In the genomic region with DNA sequence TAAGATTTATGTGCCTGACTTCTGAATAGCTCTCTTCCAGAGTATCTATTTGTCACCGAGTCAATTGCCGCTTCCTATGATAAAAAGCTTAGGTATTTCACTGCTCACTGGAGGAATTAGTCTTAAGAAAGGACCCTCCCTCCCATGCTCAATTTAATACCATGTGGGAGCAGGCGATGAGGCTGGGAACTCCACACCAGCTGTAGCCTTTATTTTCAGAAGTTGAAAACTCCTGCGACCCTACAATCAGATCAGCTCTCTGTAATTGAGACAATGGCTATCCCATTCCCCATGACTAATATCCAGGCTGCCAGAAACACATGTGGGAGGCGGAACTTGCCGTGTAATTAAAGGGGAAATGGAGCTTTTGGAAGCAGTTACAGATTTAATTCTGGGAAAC, we compare ENCODE assay signal across 25 mouse cellular contexts.
DNase-seq lines count a peak whose midpoint lies in the region; ATAC-seq lines count a peak whose summit lies in the region.
"Had no signal": no experiment of that assay in that cellular context is flagged by ENCODE, and none has a peak within 500 bp of the region (broad histone marks: within the 10 kb centered on the region; RNA-seq: fewer than 3 reads in every experiment).

No protein-coding gene starts in this region.

- H3K27ac ChIP-seq in kidney, embryonic 15.5 days: peak overlapping the region; percentile 10; the same call in 1 of the 2 replicates
- H3K27ac ChIP-seq in neural tube, embryonic 12.5 days: no peak overlapping the region
- no peak overlapping the region for H3K27ac ChIP-seq in hindbrain, embryonic 12.5 days
- H3K27ac ChIP-seq: embryonic facial prominence, embryonic 12.5 days; forebrain, embryonic 12.5 days; forebrain, embryonic 15.5 days; heart, embryonic 15.5 days; hindbrain, embryonic 15.5 days had no signal

- peaks cover 10% of the 10 kb centered on the region; the same call in 1 of the 2 replicates for H3K4me1 ChIP-seq in kidney, embryonic 15.5 days
- H3K4me1 ChIP-seq in neural tube, embryonic 12.5 days: no peaks in the 10 kb centered on the region
- no peaks in the 10 kb centered on the region for H3K4me1 ChIP-seq in hindbrain, embryonic 12.5 days
- H3K4me1 ChIP-seq: embryonic facial prominence, embryonic 12.5 days; forebrain, embryonic 12.5 days; forebrain, embryonic 15.5 days; heart, embryonic 12.5 days; heart, embryonic 15.5 days had no signal

- no peaks in the 10 kb centered on the region for H3K9me3 ChIP-seq in kidney, embryonic 15.5 days (replicated peaks)
- no peaks in the 10 kb centered on the region for H3K9me3 ChIP-seq in neural tube, embryonic 12.5 days
- H3K9me3 ChIP-seq in hindbrain, embryonic 12.5 days (replicated peaks): no peaks in the 10 kb centered on the region
- H3K9me3 ChIP-seq: embryonic facial prominence, embryonic 12.5 days; forebrain, embryonic 12.5 days; forebrain, embryonic 15.5 days; heart, embryonic 12.5 days; heart, embryonic 15.5 days; hindbrain, embryonic 15.5 days had no signal

- H3K4me3 ChIP-seq in kidney, embryonic 15.5 days (replicated peaks): no peak overlapping the region
- H3K4me3 ChIP-seq in neural tube, embryonic 12.5 days: no peak overlapping the region
- no peak overlapping the region for H3K4me3 ChIP-seq in hindbrain, embryonic 12.5 days
- H3K4me3 ChIP-seq: embryonic facial prominence, embryonic 12.5 days; erythroblast, embryonic 14.5 days; forebrain, embryonic 12.5 days; forebrain, embryonic 15.5 days; heart, embryonic 12.5 days; heart, embryonic 15.5 days; hindbrain, embryonic 15.5 days had no signal

- no peak overlapping the region for H3K9ac ChIP-seq in kidney, embryonic 15.5 days
- H3K9ac ChIP-seq in neural tube, embryonic 12.5 days: no peak overlapping the region
- H3K9ac ChIP-seq in hindbrain, embryonic 12.5 days: no peak overlapping the region
- H3K9ac ChIP-seq: embryonic facial prominence, embryonic 12.5 days; forebrain, embryonic 12.5 days; forebrain, embryonic 15.5 days; heart, embryonic 12.5 days; heart, embryonic 15.5 days; hindbrain, embryonic 15.5 days had no signal

- no peaks in the 10 kb centered on the region for H3K36me3 ChIP-seq in kidney, embryonic 15.5 days
- H3K36me3 ChIP-seq in neural tube, embryonic 12.5 days: no peaks in the 10 kb centered on the region
- H3K36me3 ChIP-seq in hindbrain, embryonic 12.5 days: no peaks in the 10 kb centered on the region
- H3K36me3 ChIP-seq: embryonic facial prominence, embryonic 12.5 days; forebrain, embryonic 12.5 days; forebrain, embryonic 15.5 days; heart, embryonic 12.5 days; heart, embryonic 15.5 days; hindbrain, embryonic 15.5 days had no signal

- 18% methylated on average over 6 of the region's 6 CpGs for WGBS in kidney, embryonic 15.5 days
- 45% methylated on average over 6 of the region's 6 CpGs for WGBS in neural tube, embryonic 12.5 days
- WGBS in hindbrain, embryonic 12.5 days: 69% methylated on average over 6 of the region's 6 CpGs

- ATAC-seq in kidney, embryonic 15.5 days (replicated peaks; ENCODE audit: low FRiP score): peak; percentile 94
- peak; percentile 49; the same call in 1 of the 2 replicates for ATAC-seq in neural tube, embryonic 12.5 days (ENCODE audit: low FRiP score, low read depth)
- no peak for ATAC-seq in hindbrain, embryonic 12.5 days (ENCODE audit: low FRiP score)
- ATAC-seq: CD4-positive, CD25-positive, alpha-beta regulatory T cell, adult 4 months; forebrain, embryonic 15.5 days had no signal

- H3K4me2 ChIP-seq in kidney, embryonic 15.5 days: no peak overlapping the region
- no peak overlapping the region for H3K4me2 ChIP-seq in neural tube, embryonic 12.5 days (replicated peaks)
- no peak overlapping the region for H3K4me2 ChIP-seq in hindbrain, embryonic 12.5 days (replicated peaks)
- H3K4me2 ChIP-seq: embryonic facial prominence, embryonic 12.5 days; forebrain, embryonic 12.5 days; forebrain, embryonic 15.5 days; heart, embryonic 12.5 days; heart, embryonic 15.5 days; hindbrain, embryonic 15.5 days had no signal

- no peak for DNase-seq in kidney, postnatal 36 days
- no peak for DNase-seq in neural tube, embryonic 10.5 days (ENCODE audit: extremely low spot score, low spot score)
- DNase-seq in mesoderm, embryonic 11.5 days (ENCODE audit: low read depth, low spot score): peak; percentile 18
- DNase-seq: adrenal gland, adult 2 months; adrenal gland, postnatal 14 days; cerebellum, adult 11-12 months; cerebellum, adult 8-10 months; cerebellum, postnatal 10 days; cerebellum, postnatal 36 days; embryo, embryonic 11 days; gastrocnemius, postnatal 25 days; heart, adult 18-20 months; heart, postnatal 10 days; heart, postnatal 4 days had no signal

- H3K27me3 ChIP-seq in kidney, embryonic 15.5 days: no peaks in the 10 kb centered on the region
- no peaks in the 10 kb centered on the region for H3K27me3 ChIP-seq in neural tube, embryonic 12.5 days (replicated peaks)
- H3K27me3 ChIP-seq in hindbrain, embryonic 12.5 days: no peaks in the 10 kb centered on the region
- H3K27me3 ChIP-seq: embryonic facial prominence, embryonic 12.5 days; forebrain, embryonic 12.5 days; forebrain, embryonic 15.5 days; heart, embryonic 12.5 days; heart, embryonic 15.5 days; hindbrain, embryonic 15.5 days had no signal
